ENCODE assay signal across 25 mouse cellular contexts in the genomic region with DNA sequence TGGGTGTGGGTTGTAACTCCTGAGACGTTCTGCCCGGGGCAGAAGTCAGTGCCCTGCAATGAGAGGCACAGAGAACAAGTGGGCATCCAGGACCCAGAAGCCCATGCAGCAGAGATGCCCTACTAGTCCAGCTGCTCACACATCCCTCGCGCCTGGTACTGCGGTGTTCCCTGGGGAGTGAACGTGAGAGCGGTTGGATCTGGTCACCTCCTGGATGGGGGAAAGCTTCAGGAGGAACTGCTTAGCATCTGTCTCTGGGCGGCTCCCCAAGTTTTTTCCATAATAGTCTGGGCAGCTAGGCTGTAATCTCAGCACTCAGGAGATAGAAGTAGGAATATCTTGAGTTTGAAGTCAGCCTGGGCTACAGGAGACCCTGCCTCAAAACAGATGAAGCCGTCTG. TPM values are rescaled to one million over a fixed set of nuclear protein-coding genes. Genes with fewer than 3 reads are reported as not detected.
DNase-seq lines count a peak whose midpoint lies in the region; ATAC-seq and TF ChIP-seq lines count a peak whose summit lies in the region.
"Had no signal": no experiment of that assay in that cellular context is flagged by ENCODE, and none has a peak within 500 bp of the region (broad histone marks: within the 10 kb centered on the region; RNA-seq: fewer than 3 reads in every experiment).

No protein-coding gene starts in this region.

- no peak overlapping the region for H3ac ChIP-seq in myocyte (ENCODE audit: control insufficient read depth, insufficient read length)

- no peak overlapping the region for H3K9ac ChIP-seq in kidney, postnatal 0 days (ENCODE audit: low read depth, low read length)
- no peak overlapping the region for H3K9ac ChIP-seq in kidney, embryonic 14.5 days (ENCODE audit: low read depth, low read length)
- H3K9ac ChIP-seq in intestine, embryonic 14.5 days (ENCODE audit: low read length), result no peak overlapping the region
- H3K9ac ChIP-seq: forebrain, embryonic 15.5 days; heart, embryonic 13.5 days; hindbrain, embryonic 14.5 days; kidney, embryonic 15.5 days; midbrain, embryonic 13.5 days; neural tube, embryonic 12.5 days had no signal

- H3K79me2 ChIP-seq in myocyte (ENCODE audit: control insufficient read depth, insufficient read depth), result no peaks in the 10 kb centered on the region

- H3K27ac ChIP-seq in kidney, postnatal 0 days, result 0 out of 2 replicates have a peak overlapping the region, but pooled peaks have one; percentile 37
- H3K27ac ChIP-seq in kidney, embryonic 14.5 days (ENCODE audit: low read depth, low read length), result no peak overlapping the region
- 0 out of 2 replicates have a peak overlapping the region, but pooled peaks have one; percentile 23 for H3K27ac ChIP-seq in intestine, embryonic 14.5 days (ENCODE audit: low read depth)
- H3K27ac ChIP-seq: forebrain, embryonic 15.5 days; heart, embryonic 13.5 days; hindbrain, embryonic 14.5 days; kidney, embryonic 15.5 days; midbrain, embryonic 13.5 days; neural tube, embryonic 12.5 days had no signal

- no peak for TF ChIP-seq POLR2A in myocyte (IDR thresholded peaks at IDR 0.05; ENCODE audit: insufficient read length, low read depth)

- H3K9me3 ChIP-seq in kidney, postnatal 0 days (replicated peaks; ENCODE audit: low read length), result no peaks in the 10 kb centered on the region
- H3K9me3 ChIP-seq in kidney, embryonic 14.5 days (ENCODE audit: control insufficient read depth, low read length), result no peaks in the 10 kb centered on the region
- no peaks in the 10 kb centered on the region for H3K9me3 ChIP-seq in intestine, embryonic 14.5 days (ENCODE audit: control insufficient read depth, low read length)
- H3K9me3 ChIP-seq: forebrain, embryonic 15.5 days; G1E; heart, embryonic 13.5 days; kidney, embryonic 15.5 days; midbrain, embryonic 13.5 days; neural tube, embryonic 12.5 days had no signal

- no peak for ATAC-seq in kidney, postnatal 0 days (replicated peaks; ENCODE audit: low FRiP score, low read depth)
- ATAC-seq in kidney, embryonic 14.5 days (ENCODE audit: low FRiP score, low TSS enrichment), result no peak
- ATAC-seq in intestine, embryonic 14.5 days (replicated peaks; ENCODE audit: low FRiP score, low TSS enrichment, low read depth), result no peak
- ATAC-seq: activated CD4-positive, CD25-positive, alpha-beta regulatory T cell, adult 4 months; inflammation-experienced regulatory T-cells, adult 6 months; midbrain, embryonic 13.5 days had no signal

- no peak for TF ChIP-seq CTCF in kidney, postnatal 0 days (IDR thresholded peaks at IDR 0.05; ENCODE audit: low read depth)

- no peaks in the 10 kb centered on the region for H3K36me3 ChIP-seq in kidney, postnatal 0 days (ENCODE audit: insufficient read depth, low read length)
- H3K36me3 ChIP-seq in kidney, embryonic 14.5 days (ENCODE audit: control insufficient read depth, insufficient read depth, low read length), result no peaks in the 10 kb centered on the region
- H3K36me3 ChIP-seq in intestine, embryonic 14.5 days (ENCODE audit: control insufficient read depth, insufficient read depth, low read length), result no peaks in the 10 kb centered on the region
- no peaks in the 10 kb centered on the region for H3K36me3 ChIP-seq in myocyte (ENCODE audit: control insufficient read depth, insufficient read depth)
- H3K36me3 ChIP-seq: forebrain, embryonic 15.5 days; G1E; heart, embryonic 13.5 days; kidney, embryonic 15.5 days; midbrain, embryonic 13.5 days; neural tube, embryonic 12.5 days had no signal

- H3K4me3 ChIP-seq in kidney, postnatal 0 days (replicated peaks; ENCODE audit: low read depth, low read length), result no peak overlapping the region
- H3K4me3 ChIP-seq in kidney, embryonic 14.5 days (ENCODE audit: low read length), result no peak overlapping the region
- no peak overlapping the region for H3K4me3 ChIP-seq in intestine, embryonic 14.5 days (ENCODE audit: low read depth, low read length)
- no peak overlapping the region for H3K4me3 ChIP-seq in myocyte
- H3K4me3 ChIP-seq: forebrain, embryonic 15.5 days; heart, embryonic 13.5 days; kidney, embryonic 15.5 days; midbrain, embryonic 13.5 days; neural tube, embryonic 12.5 days had no signal

- H3K4me2 ChIP-seq in kidney, postnatal 0 days (ENCODE audit: low read length), result no peak overlapping the region
- H3K4me2 ChIP-seq in kidney, embryonic 14.5 days (replicated peaks; ENCODE audit: low read depth, low read length), result no peak overlapping the region
- H3K4me2 ChIP-seq in intestine, embryonic 14.5 days (ENCODE audit: low read length), result no peak overlapping the region
- H3K4me2 ChIP-seq in myocyte (ENCODE audit: low read depth), result peak overlapping the region; percentile 72
- H3K4me2 ChIP-seq: forebrain, embryonic 15.5 days; heart, embryonic 13.5 days; hindbrain, embryonic 14.5 days; kidney, embryonic 15.5 days; midbrain, embryonic 13.5 days; neural tube, embryonic 12.5 days had no signal

- DNase-seq in kidney, postnatal 0 days (ENCODE audit: low spot score), result no peak
- DNase-seq in intestine, embryonic 14.5 days (ENCODE audit: low spot score), result no peak
- no peak for DNase-seq in adrenal gland, postnatal 4 days (ENCODE audit: low spot score in 2 of 2)
- no peak for DNase-seq in layer of hippocampus, postnatal 14 days (ENCODE audit: low spot score in 2 of 2)
- no peak for DNase-seq in cerebellum, postnatal 4 days (ENCODE audit: low spot score in 2 of 2)
- DNase-seq: adrenal gland, adult 8-10 months; cerebellum, adult 8-10 months; cerebellum, postnatal 36 days; gastrocnemius, postnatal 10 days; retina, postnatal 1 day; right cerebral cortex, postnatal 25 days; thymus, adult 2 months; thymus, postnatal 4 days had no signal

- 0 out of 2 replicates have a peak, but pooled peaks cover 7% of the 10 kb centered on the region for H3K4me1 ChIP-seq in kidney, postnatal 0 days (replicated peaks; ENCODE audit: insufficient read depth, low read length)
- H3K4me1 ChIP-seq in kidney, embryonic 14.5 days (ENCODE audit: control insufficient read depth, insufficient read depth, low read length), result no peaks in the 10 kb centered on the region; the same call in 1 of the 2 replicates
- peaks cover 10% of the 10 kb centered on the region for H3K4me1 ChIP-seq in intestine, embryonic 14.5 days (replicated peaks; ENCODE audit: control insufficient read depth, insufficient read depth, low read length)

- H3K27me3 ChIP-seq in kidney, postnatal 0 days (ENCODE audit: insufficient read depth, low read length), result no peaks in the 10 kb centered on the region
- no peaks in the 10 kb centered on the region for H3K27me3 ChIP-seq in kidney, embryonic 14.5 days (ENCODE audit: control insufficient read depth, insufficient read depth, low read length)
- H3K27me3 ChIP-seq in intestine, embryonic 14.5 days (replicated peaks; ENCODE audit: control insufficient read depth, insufficient read depth, low read length), result no peaks in the 10 kb centered on the region
- no peaks in the 10 kb centered on the region for H3K27me3 ChIP-seq in myocyte (ENCODE audit: control insufficient read depth, insufficient read depth, insufficient read length)
- H3K27me3 ChIP-seq: CH12.LX; forebrain, embryonic 15.5 days; kidney, embryonic 15.5 days; midbrain, embryonic 13.5 days; neural tube, embryonic 12.5 days had no signal

- WGBS in kidney, postnatal 0 days, result 82% methylated on average over 9 of the region's 9 CpGs
- WGBS in kidney, embryonic 14.5 days, result 84% methylated on average over 9 of the region's 9 CpGs
- WGBS in intestine, embryonic 14.5 days, result 85% methylated on average over 9 of the region's 9 CpGs

TF ChIP-seq in myocyte, 11 proteins besides CTCF, POLR2A, EP300 and RAD21 (continues in another document):
- TF ChIP-seq MYOD1 (IDR thresholded peaks at IDR 0.05; ENCODE audit: control insufficient read depth in 1 of 3, insufficient read length in 2 of 3, low read depth in 2 of 3), result peak in 1 of 3 experiments; percentile 44

RNA-seq across cellular contexts. Expression of a gene that starts 8.3 kb away (rescaled TPM):
- 354 and 392 TPM in 2 replicates for polyA plus RNA-seq in kidney, postnatal 0 days (2015; fragmentation: Nextera tagmentation; extraction: Ambion mirVana)
- 370 and 400 TPM in 2 replicates for polyA plus RNA-seq in kidney, embryonic 14.5 days (2014; fragmentation: Nextera tagmentation; extraction: Ambion mirVana)
- polyA plus RNA-seq in intestine, embryonic 14.5 days (2014; fragmentation: Nextera tagmentation; extraction: Ambion mirVana), result 580 and 583 TPM in 2 replicates
- polyA plus RNA-seq in myocyte (2012; fragmentation: generic; extraction: Trizol), result 261 TPM
- 10 to 100 TPM; 93.4 to 98.6 TPM for total RNA-seq in adrenal gland, postnatal 4 days (2021)
- total RNA-seq in layer of hippocampus, postnatal 14 days (2021), result 10 to 100 TPM; 74.0 to 82.4 TPM

RNA-seq across cellular contexts. Expression of a gene that starts 17.2 kb away (rescaled TPM):
- 21.2 and 24.7 TPM in 2 replicates for polyA plus RNA-seq in kidney, postnatal 0 days (2015; fragmentation: Nextera tagmentation; extraction: Ambion mirVana)
- polyA plus RNA-seq in kidney, embryonic 14.5 days (2014; fragmentation: Nextera tagmentation; extraction: Ambion mirVana), result 42.7 and 48.5 TPM in 2 replicates
- polyA plus RNA-seq in intestine, embryonic 14.5 days (2014; fragmentation: Nextera tagmentation; extraction: Ambion mirVana), result 43.8 and 49.3 TPM in 2 replicates
- 19.7 TPM for polyA plus RNA-seq in myocyte (2012; fragmentation: generic; extraction: Trizol)
- total RNA-seq in adrenal gland, postnatal 4 days (2021), result 10 to 100 TPM; 33.2 to 36.6 TPM
- 1 to 10 TPM; 2.0 to 2.9 TPM for total RNA-seq in layer of hippocampus, postnatal 14 days (2021)

RNA-seq across cellular contexts. Expression of a gene that starts 26.3 kb away (rescaled TPM):
- 19.4 and 23.3 TPM in 2 replicates for polyA plus RNA-seq in kidney, postnatal 0 days (2015; fragmentation: Nextera tagmentation; extraction: Ambion mirVana)
- polyA plus RNA-seq in kidney, embryonic 14.5 days (2014; fragmentation: Nextera tagmentation; extraction: Ambion mirVana), result 10.6 and 14.7 TPM in 2 replicates
- 12.2 and 13.8 TPM in 2 replicates for polyA plus RNA-seq in intestine, embryonic 14.5 days (2014; fragmentation: Nextera tagmentation; extraction: Ambion mirVana)
- 17.6 TPM for polyA plus RNA-seq in myocyte (2012; fragmentation: generic; extraction: Trizol)
- 10 to 100 TPM; 11.9 to 13.9 TPM for total RNA-seq in adrenal gland, postnatal 4 days (2021)
- total RNA-seq in layer of hippocampus, postnatal 14 days (2021), result 10 to 100 TPM; 10.9 to 11.0 TPM

RNA-seq across cellular contexts. Expression of a gene that starts 26.5 kb away (rescaled TPM):
- polyA plus RNA-seq in kidney, postnatal 0 days (2015; fragmentation: Nextera tagmentation; extraction: Ambion mirVana), result 64.5 and 73.3 TPM in 2 replicates
- 59.8 and 74.9 TPM in 2 replicates for polyA plus RNA-seq in kidney, embryonic 14.5 days (2014; fragmentation: Nextera tagmentation; extraction: Ambion mirVana)
- 67.3 and 71.8 TPM in 2 replicates for polyA plus RNA-seq in intestine, embryonic 14.5 days (2014; fragmentation: Nextera tagmentation; extraction: Ambion mirVana)
- 95.7 TPM for polyA plus RNA-seq in myocyte (2012; fragmentation: generic; extraction: Trizol)
- total RNA-seq in adrenal gland, postnatal 4 days (2021), result 10 to 100 TPM; 51.5 to 51.8 TPM
- 10 to 100 TPM; 75.0 to 78.4 TPM for total RNA-seq in layer of hippocampus, postnatal 14 days (2021)

RNA-seq across cellular contexts. Expression of a gene that starts 33.9 kb away (rescaled TPM):
- polyA plus RNA-seq in kidney, postnatal 0 days (2015; fragmentation: Nextera tagmentation; extraction: Ambion mirVana), result 12.5 and 14.9 TPM in 2 replicates
- polyA plus RNA-seq in kidney, embryonic 14.5 days (2014; fragmentation: Nextera tagmentation; extraction: Ambion mirVana), result 16.5 and 17.9 TPM in 2 replicates
- polyA plus RNA-seq in intestine, embryonic 14.5 days (2014; fragmentation: Nextera tagmentation; extraction: Ambion mirVana), result 17.9 and 21.6 TPM in 2 replicates
- polyA plus RNA-seq in myocyte (2012; fragmentation: generic; extraction: Trizol), result 156 TPM
- total RNA-seq in adrenal gland, postnatal 4 days (2021), result 10 to 100 TPM; 49.0 to 52.1 TPM
- 1 to 10 TPM; 5.1 to 6.5 TPM for total RNA-seq in layer of hippocampus, postnatal 14 days (2021)
